Mouse (Mus musculus) thymus, postnatal 36 days (tissue): ENCODE data around the gene Bclaf1.

Experiments used
- DNase-seq, 2 experiments: peaks; one replicate each; pipeline ENCODE4 v3.0.0; 2022; ENCODE audit warnings: mixed read lengths in 2 of 2

Bclaf1 gene

GRCm38 (mm10) chr10:20311918-20312735, at the start of gene Bclaf1:
Bclaf1 (plus strand) TSS chr10:20312469.
- DNase-seq = peak; percentile 100

DNA sequence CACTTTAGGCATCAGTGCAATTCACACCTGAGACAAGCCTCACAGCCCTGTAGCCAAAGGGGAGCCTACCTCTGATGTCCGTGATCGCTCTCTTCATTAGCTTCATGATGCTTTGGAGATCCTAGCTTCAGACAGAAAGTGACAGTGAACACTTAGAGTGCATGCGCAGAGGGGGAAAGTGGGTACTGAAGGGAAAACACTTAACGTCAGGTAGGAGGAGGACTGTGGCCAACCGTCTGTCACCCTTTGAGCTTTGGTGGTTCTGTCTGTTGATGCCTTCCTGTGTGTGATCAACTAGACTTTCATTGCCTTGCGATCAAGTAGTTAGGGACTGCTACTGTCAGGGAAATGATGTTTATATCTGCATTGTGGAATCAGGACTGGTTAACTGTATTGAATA, 49.4 kb upstream of the Bclaf1 start:
- DNase-seq = no peak

GRCm38 (mm10) chr10:20264479-20264878, 47.8 kb upstream of the Bclaf1 start:
- DNase-seq = no peak

GRCm38 (mm10) chr10:20267032-20267431, 45.2 kb upstream of the Bclaf1 start:
- peak; percentile 35 to 61 for DNase-seq

GRCm38 (mm10) chr10:20268945-20269344, 43.3 kb upstream of the Bclaf1 start:
- no peak for DNase-seq

DNA sequence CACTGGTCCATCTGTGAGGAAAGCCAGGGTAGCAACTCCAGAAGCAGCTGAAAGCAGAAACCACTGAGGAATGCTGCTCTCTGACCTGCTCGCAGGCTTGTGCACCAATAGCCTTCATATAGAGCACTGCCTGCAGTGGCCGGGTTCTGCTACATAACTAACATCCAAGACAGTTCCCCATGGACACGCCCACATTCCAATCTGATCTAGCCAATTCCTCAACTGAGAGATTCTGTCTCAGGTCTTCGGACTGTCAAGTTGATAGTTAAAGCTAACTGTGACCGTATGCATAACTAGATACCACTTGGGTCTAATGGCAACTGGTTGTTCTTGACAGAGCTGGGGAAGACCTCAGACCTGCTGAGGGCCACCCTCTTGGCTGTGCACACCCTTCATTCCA, 39.9 kb upstream of the Bclaf1 start:
- DNase-seq = no peak

- DNase-seq = no peak
Observed at GRCm38 (mm10) chr10:20273278-20273677, 39.0 kb upstream of the Bclaf1 start.

DNA sequence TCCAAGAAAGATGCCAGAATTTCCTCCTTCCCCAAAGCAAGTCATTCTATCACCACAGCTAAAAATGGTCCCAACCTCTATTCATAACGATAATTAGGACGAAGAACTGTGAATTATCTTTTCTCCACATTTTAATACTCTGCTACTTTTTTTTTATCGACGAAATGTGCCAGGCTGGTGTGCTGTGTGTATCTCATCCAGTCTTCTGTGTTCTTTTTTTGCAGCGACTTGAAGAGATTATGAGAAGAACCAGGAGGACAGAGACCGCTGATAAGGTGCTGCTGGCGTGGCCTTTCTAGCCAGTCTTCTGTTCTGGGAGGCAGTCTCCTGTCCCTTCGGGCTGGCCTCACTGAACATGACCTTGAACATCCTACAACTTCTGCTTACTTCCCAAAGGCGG, 38.2 kb upstream of the Bclaf1 start:
- DNase-seq = no peak

- no peak for DNase-seq
Observed at GRCm38 (mm10) chr10:20281456-20281855, 30.8 kb upstream of the Bclaf1 start.

DNA sequence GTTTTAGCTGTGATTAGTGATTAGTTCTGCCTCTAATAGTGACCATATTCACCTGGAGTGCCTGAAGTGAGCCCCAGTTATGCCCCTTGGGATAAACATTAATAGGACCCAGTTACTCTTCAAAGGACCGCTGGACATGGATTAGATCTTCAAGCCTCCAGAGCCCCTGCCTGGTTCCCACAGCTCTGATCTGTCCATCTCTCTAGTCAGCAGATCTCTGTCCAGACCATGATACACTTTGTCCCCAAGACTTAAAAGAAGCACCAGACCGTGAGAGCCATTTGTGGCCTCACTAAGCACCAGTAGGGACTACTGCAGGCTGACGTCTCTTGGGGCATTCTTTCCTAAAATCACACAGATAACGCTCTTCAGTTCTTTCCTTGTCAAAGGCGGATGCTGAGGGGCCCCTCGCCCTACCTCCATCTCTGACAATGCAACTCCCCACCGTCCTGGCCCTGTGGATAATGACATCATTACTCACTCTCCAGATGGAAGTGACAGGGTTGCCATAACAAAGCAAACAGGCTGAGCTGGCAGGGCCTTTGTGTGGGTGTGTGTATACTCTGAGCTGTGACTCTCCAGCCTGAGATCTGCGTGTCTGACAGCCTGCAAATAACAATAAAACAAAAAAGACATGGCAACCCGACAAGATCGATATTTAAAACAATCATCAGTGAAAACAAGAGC, 26.8 kb upstream of the Bclaf1 start:
- no peak for DNase-seq

GRCm38 (mm10) chr10:20285994-20286836, 26.1 kb upstream of the Bclaf1 start:
- DNase-seq = no peak

DNA sequence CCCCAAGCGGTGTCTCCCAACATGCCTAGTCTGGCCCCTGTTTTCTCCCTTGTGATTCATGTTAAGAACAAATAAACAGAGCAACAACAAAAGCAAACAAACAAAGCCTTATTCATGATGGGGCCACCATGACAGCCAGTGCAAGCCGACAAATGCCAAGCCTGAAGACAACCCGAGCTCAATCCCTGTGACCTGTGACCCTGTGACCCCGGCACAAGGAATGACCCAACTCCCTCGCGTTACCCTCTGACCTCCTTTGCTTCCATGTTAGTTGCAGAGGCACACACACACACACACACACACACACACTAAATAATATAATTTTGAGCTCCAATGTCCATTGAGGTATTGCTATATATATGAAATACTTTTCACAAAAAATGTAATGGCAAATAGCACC, 24.9 kb upstream of the Bclaf1 start:
- no peak for DNase-seq

DNA sequence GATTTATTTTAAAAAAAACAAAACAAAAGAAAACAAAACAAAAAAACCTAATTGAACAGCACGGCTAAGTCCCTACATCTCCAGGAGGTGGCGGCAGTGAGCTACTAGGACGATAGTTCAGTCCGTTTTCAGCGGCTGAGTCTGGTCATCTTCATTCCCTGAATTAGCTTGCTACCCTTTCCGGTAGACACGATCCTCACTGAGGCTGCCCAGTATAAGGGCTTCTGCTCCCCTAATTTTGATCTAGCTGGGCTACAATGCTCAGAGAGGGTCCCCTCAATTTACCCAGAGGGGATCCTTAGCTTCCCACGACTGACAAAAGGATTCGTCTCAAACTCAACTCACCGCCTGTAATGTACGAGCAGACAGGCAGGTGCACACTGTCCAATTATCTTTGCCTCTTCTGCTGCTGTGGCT, 21.8 kb upstream of the Bclaf1 start:
- peak; percentile 66 to 77 for DNase-seq

DNA sequence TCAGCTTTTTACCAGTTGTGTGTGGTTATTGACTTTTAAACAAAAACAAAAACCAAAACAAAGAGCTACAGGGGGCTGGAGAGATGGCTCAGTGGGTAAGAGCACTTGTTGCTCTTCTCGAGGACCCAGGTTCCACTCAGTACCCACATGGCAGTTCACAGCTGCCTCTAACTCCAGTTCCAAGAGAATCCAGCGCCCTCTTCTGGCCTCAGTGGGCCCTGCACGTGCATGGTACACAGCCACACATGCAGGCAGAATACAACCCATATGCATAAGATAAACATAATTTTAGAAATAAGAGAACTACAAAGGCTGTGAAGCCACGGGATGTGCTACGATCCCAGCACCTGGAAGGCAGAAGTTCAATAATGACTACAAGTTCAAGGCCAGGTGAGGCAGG, 16.3 kb upstream of the Bclaf1 start:
- DNase-seq = peak; percentile 44 to 50

GRCm38 (mm10) chr10:20298152-20298920, 13.9 kb upstream of the Bclaf1 start:
- DNase-seq = no peak

DNA sequence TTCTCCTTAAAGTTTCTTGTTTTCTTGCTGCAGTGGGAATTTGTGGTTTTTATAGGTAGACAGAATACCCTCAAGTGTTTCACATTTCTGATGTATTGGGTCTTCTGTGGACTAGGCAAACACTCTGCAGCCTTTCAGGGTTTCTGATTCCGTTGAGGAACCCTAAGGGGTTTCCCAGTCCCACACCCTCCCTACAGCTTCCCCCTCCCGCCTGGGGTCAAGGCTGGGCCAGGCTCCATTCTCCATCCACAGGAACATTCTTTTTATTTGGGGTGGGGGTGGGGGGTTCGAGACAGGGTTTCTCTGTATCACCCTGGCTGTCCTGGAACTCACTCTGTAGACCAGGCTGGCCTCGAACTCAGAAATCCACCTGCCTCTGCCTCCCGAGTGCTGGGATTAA, 13.2 kb upstream of the Bclaf1 start:
- no peak for DNase-seq

- no peak for DNase-seq
Observed at GRCm38 (mm10) chr10:20310969-20311769, 1.1 kb upstream of the Bclaf1 start.

DNA sequence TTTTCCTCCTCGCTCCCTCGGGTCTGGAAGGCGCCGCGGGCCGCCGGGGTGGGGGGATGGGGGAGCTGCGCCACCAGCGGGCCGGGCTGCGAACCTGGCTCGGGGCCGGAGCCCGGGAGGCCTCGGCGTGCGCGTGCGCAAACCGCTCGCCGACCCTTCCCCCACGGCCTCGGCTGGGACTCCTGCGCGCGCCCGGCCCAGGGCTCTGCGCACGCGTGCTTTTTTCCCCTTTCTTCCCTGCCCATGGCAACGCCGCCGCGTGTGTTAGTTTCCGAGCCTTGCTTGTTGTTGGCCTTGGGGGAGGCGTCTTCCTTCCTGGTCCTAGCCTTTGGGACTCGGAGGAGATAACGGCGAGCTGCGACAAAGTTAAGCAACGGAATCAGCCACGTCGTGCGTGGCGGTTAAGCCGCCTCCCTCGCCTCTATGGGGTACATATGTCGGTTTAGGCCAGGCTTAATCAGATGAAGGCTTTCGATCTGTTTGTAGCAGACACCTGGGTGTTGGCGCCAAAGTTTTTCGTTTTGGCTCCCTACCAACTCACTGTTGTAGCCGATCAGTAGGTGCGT, 550 bp downstream of the Bclaf1 start:
- peak; percentile 90 to 93 for DNase-seq

DNA sequence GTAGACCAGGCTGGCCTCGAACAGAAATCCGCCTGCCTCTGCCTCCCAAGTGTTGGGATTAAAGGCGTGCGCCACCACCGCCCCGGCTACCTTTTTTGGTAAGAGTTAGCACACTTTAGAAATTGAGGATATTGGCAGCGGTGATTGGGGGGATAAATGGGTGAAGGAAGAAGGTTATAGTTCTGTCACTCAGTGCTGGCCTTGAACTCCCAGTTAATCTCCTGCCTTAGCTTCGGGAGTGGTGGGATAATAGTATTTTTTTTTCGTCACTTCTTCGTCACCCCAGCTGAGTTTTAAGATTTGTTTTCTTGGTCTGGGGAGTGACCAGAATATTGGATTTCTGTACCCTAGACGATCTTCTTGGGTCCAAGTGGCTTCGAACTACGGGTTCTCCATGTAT, 1.2 kb downstream of the Bclaf1 start:
- peak in 1 of 2 experiments; percentile 27 for DNase-seq

- no peak for DNase-seq
Observed at GRCm38 (mm10) chr10:20313941-20314340, 1.7 kb downstream of the Bclaf1 start.

DNA sequence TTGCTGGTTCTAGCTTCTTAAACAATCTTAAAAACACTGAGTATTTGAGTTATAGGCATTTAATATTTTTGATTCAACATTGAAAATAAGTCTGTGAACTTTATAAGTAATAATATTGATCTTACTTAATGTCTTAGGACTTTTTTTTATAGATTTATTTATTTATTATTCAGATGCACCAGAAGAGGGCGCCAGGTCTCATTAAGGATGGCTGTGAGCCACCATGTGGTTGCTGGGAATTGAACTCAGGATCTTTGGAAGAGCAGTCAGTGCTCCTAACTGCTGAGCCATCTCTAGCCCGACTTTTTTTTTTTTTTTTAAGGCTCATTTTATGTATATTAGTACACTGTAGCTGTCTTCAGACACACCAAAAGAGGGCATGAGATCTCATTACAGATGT, 2.5 kb downstream of the Bclaf1 start:
- no peak for DNase-seq
